ENCODE assay signal across 26 mouse cellular contexts in genomic region chr3:67147246-67147645, GRCm38 (mm10).
DNase-seq lines count a peak whose midpoint lies in the region; ATAC-seq and TF ChIP-seq lines count a peak whose summit lies in the region.
"Had no signal": no experiment of that assay in that cellular context is flagged by ENCODE, and none has a peak within 500 bp of the region (broad histone marks: within the 10 kb centered on the region; RNA-seq: fewer than 3 reads in every experiment).

No protein-coding gene starts in this region.

- H3K4me1 ChIP-seq in forebrain, embryonic 15.5 days: peaks cover 7% of the 10 kb centered on the region; the same call in 1 of the 2 replicates
- no peaks in the 10 kb centered on the region for H3K4me1 ChIP-seq in forebrain, embryonic 11.5 days (replicated peaks; ENCODE audit: control insufficient read depth, insufficient read depth, low read length)
- H3K4me1 ChIP-seq in midbrain, postnatal 0 days (ENCODE audit: insufficient read depth, low read length): no peaks in the 10 kb centered on the region
- H3K4me1 ChIP-seq: embryonic facial prominence, embryonic 15.5 days; heart, embryonic 10.5 days; hindbrain, embryonic 15.5 days; intestine, embryonic 15.5 days; neural tube, embryonic 13.5 days had no signal

- no peak for TF ChIP-seq CTCF in layer of hippocampus, adult 2 months (conservative IDR thresholded peaks at IDR 0.05)
- TF ChIP-seq CTCF in midbrain, postnatal 0 days (IDR thresholded peaks at IDR 0.05): no peak

- H3K27ac ChIP-seq in forebrain, embryonic 15.5 days (replicated peaks): no peak overlapping the region
- no peak overlapping the region for H3K27ac ChIP-seq in forebrain, embryonic 11.5 days (ENCODE audit: low read depth, low read length)
- H3K27ac ChIP-seq in layer of hippocampus, adult 2 months: peak overlapping the region; percentile 81
- no peak overlapping the region for H3K27ac ChIP-seq in midbrain, postnatal 0 days (ENCODE audit: low read depth, low read length)
- H3K27ac ChIP-seq: embryonic facial prominence, embryonic 15.5 days; heart, embryonic 10.5 days; hindbrain, embryonic 15.5 days; intestine, embryonic 15.5 days; neural tube, embryonic 13.5 days had no signal

- H3K4me3 ChIP-seq in forebrain, embryonic 15.5 days: no peak overlapping the region
- no peak overlapping the region for H3K4me3 ChIP-seq in forebrain, embryonic 11.5 days (ENCODE audit: low read depth, low read length)
- peak overlapping the region; percentile 7; the same call in 1 of the 2 replicates for H3K4me3 ChIP-seq in layer of hippocampus, adult 2 months
- H3K4me3 ChIP-seq in midbrain, postnatal 0 days (ENCODE audit: low read depth, low read length): no peak overlapping the region
- H3K4me3 ChIP-seq: embryonic facial prominence, embryonic 15.5 days; heart, embryonic 10.5 days; hindbrain, embryonic 15.5 days; intestine, embryonic 15.5 days; myocyte; neural tube, embryonic 13.5 days had no signal

- peaks cover 5% of the 10 kb centered on the region; the same call in 1 of the 2 replicates for H3K9me3 ChIP-seq in forebrain, embryonic 15.5 days
- no peaks in the 10 kb centered on the region for H3K9me3 ChIP-seq in forebrain, embryonic 11.5 days (ENCODE audit: control insufficient read depth, low read length)
- H3K9me3 ChIP-seq in midbrain, postnatal 0 days (ENCODE audit: low read length): no peaks in the 10 kb centered on the region
- H3K9me3 ChIP-seq: embryonic facial prominence, embryonic 15.5 days; G1E; heart, embryonic 10.5 days; hindbrain, embryonic 15.5 days; intestine, embryonic 15.5 days; neural tube, embryonic 13.5 days had no signal

- WGBS in forebrain, embryonic 15.5 days: 2% methylated on average over 3 of the region's 3 CpGs
- WGBS in forebrain, embryonic 11.5 days: 22% methylated on average over 3 of the region's 3 CpGs
- 13% methylated on average over 3 of the region's 3 CpGs for WGBS in midbrain, postnatal 0 days

- 0 out of 2 replicates have a peak, but pooled peaks have one; percentile 16 for ATAC-seq in forebrain, embryonic 15.5 days (replicated peaks)
- ATAC-seq in forebrain, embryonic 11.5 days (replicated peaks; ENCODE audit: low FRiP score): no peak
- ATAC-seq in midbrain, postnatal 0 days (ENCODE audit: low FRiP score): no peak
- ATAC-seq in cerebellum, adult (ENCODE audit: insufficient number of reproducible peaks, low FRiP score, low TSS enrichment): no peak
- ATAC-seq: intestine, embryonic 15.5 days had no signal

- no peak overlapping the region for H3K4me2 ChIP-seq in forebrain, embryonic 15.5 days (replicated peaks)
- no peak overlapping the region for H3K4me2 ChIP-seq in forebrain, embryonic 11.5 days (ENCODE audit: low read depth, low read length, severe bottlenecking)
- no peak overlapping the region for H3K4me2 ChIP-seq in midbrain, postnatal 0 days (ENCODE audit: low read depth, low read length, poor library complexity, severe bottlenecking)
- H3K4me2 ChIP-seq: embryonic facial prominence, embryonic 15.5 days; hindbrain, embryonic 15.5 days; intestine, embryonic 15.5 days; neural tube, embryonic 13.5 days had no signal

- no peak for DNase-seq in forebrain, embryonic 11.5 days (ENCODE audit: low spot score)
- DNase-seq in layer of hippocampus, adult 2 months (ENCODE audit: low spot score in 2 of 2): peak in 1 of 2 experiments; percentile 44
- DNase-seq in layer of hippocampus, postnatal 25 days (ENCODE audit: extremely low spot score in 1 of 2, low spot score in 1 of 2): no peak
- DNase-seq in brain, embryonic 18.5 days (ENCODE audit: low read depth, low spot score): peak; percentile 16
- DNase-seq in midbrain, postnatal 0 days (ENCODE audit: low spot score): peak; percentile 20
- DNase-seq: adrenal gland, adult 2 months; B cell, adult 2 months; cerebellum, adult 9-10 months; gastrocnemius, postnatal 10 days; heart, postnatal 4 days; kidney, adult 8-10 months; kidney, postnatal 14 days; lung, postnatal 4 days; right cerebral cortex, adult 18-20 months; right cerebral cortex, postnatal 4 days; thymus, postnatal 36 days had no signal

- H3K36me3 ChIP-seq in forebrain, embryonic 15.5 days: no peaks in the 10 kb centered on the region
- H3K36me3 ChIP-seq in forebrain, embryonic 11.5 days (ENCODE audit: control insufficient read depth, insufficient read depth, low read length): no peaks in the 10 kb centered on the region
- H3K36me3 ChIP-seq in midbrain, postnatal 0 days (ENCODE audit: insufficient read depth, low read length): no peaks in the 10 kb centered on the region
- H3K36me3 ChIP-seq: embryonic facial prominence, embryonic 15.5 days; heart, embryonic 10.5 days; hindbrain, embryonic 15.5 days; intestine, embryonic 15.5 days; neural tube, embryonic 13.5 days had no signal

- no peaks in the 10 kb centered on the region for H3K27me3 ChIP-seq in forebrain, embryonic 15.5 days
- H3K27me3 ChIP-seq in forebrain, embryonic 11.5 days (ENCODE audit: control insufficient read depth, insufficient read depth, low read length): no peaks in the 10 kb centered on the region
- H3K27me3 ChIP-seq in midbrain, postnatal 0 days (ENCODE audit: insufficient read depth, low read length): no peaks in the 10 kb centered on the region
- H3K27me3 ChIP-seq: CH12.LX; embryonic facial prominence, embryonic 15.5 days; hindbrain, embryonic 15.5 days; intestine, embryonic 15.5 days; neural tube, embryonic 13.5 days had no signal

- H3K9ac ChIP-seq in forebrain, embryonic 15.5 days (replicated peaks): no peak overlapping the region
- no peak overlapping the region for H3K9ac ChIP-seq in forebrain, embryonic 11.5 days (ENCODE audit: low read length)
- H3K9ac ChIP-seq in midbrain, postnatal 0 days (replicated peaks; ENCODE audit: low read length, poor library complexity, severe bottlenecking): no peak overlapping the region
- H3K9ac ChIP-seq: embryonic facial prominence, embryonic 15.5 days; hindbrain, embryonic 15.5 days; intestine, embryonic 15.5 days; neural tube, embryonic 13.5 days had no signal

Comparison
In these comparisons a context has a peak if more than half of its experiments do, and no peak if none do; other contexts are left out.
1. DNase-seq: peak in brain, embryonic 18.5 days (single experiment) and midbrain, postnatal 0 days (single experiment); none in forebrain, embryonic 11.5 days (single experiment) and layer of hippocampus, postnatal 25 days (0 of 2).